Mouse (Mus musculus): ENCODE results near the gene Btn1a1. TPM values are rescaled to one million over a fixed set of nuclear protein-coding genes. Genes with fewer than 3 reads are reported as not detected.

Gene Btn1a1
- total RNA-seq, 2 experiments from 2014 or later, result not detected

DNA sequence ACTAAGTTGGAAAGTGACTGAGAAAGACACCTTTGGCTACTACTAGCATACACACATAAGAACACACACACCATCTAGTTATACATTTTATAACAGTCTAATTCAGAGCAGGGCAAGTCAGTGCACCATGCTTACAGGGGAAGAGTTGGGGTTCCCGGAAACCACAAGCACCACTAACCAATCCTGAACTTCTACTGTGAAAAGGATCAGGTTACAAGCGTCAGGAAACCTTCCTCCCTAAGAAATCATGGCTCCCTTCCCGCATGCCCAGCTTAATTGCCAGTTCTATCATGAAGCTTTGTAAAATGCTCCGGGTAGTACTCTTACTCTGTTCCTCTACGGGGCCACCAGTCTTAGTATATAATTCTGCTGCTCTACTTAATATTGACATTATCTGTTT is 19.6 kb upstream of the Btn1a1 start:
- no peak for DNase-seq (ENCODE audit: low spot score)

DNA sequence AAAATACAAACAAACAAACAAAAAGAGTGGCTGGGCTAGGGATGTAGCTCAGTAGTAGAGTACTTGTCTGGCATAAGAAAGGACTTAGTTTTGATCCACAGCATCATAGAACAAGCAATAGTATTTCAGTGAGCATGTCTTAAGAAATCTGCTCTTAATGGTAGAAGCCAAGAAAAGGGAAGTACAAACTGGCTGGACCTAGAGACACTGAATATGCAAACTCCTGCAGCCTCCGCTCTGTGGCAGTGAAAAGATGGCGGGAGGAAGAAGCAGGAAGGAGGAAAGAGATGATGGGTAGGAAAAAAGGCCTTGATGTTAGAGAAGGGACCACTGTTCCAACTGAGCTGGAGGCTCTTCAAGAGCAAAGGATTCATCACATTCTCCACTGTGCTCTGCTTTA is 17.5 kb upstream of the Btn1a1 start:
- no peak for DNase-seq (ENCODE audit: low spot score)

DNA sequence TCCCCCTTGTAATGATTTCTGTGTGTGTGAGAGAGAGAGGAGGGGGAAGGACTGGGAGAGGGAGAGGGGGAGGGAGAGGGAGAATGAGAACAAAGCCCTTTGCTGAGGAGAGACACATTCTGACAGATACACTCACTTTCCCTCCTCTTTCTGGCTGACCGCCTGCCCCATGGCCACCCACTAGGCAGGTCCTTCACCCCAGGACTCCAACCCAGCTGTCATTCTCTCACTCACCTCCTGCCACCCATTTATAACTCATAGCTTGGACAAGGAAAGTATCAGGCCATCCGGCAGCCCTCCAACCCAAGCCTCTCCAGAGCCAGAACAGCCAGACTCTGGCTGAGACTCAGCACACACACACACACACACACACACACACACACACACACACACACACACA is 10.0 kb upstream of the Btn1a1 start:
- DNase-seq (ENCODE audit: low spot score), result no peak

DNA sequence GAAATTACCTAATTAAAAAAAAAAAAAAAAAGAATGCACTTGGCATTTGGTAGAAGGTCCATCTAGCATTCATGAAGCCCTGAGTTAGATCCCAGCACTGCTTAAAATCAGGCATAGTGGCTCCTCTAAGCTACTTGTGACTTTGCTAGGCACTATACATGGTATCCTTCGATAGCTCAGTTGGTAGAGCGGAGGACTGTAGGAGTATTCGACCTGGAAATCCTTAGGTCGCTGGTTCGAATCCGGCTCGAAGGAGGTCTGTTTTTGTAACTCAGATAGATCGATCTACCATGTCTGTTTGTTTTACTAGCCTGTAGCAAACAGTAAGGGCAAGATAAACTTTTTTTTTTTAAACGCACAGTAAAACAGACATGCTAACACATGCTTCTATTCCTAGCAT is 1.2 kb upstream of the Btn1a1 start:
- peak; percentile 50 for DNase-seq (ENCODE audit: low spot score)

DNA sequence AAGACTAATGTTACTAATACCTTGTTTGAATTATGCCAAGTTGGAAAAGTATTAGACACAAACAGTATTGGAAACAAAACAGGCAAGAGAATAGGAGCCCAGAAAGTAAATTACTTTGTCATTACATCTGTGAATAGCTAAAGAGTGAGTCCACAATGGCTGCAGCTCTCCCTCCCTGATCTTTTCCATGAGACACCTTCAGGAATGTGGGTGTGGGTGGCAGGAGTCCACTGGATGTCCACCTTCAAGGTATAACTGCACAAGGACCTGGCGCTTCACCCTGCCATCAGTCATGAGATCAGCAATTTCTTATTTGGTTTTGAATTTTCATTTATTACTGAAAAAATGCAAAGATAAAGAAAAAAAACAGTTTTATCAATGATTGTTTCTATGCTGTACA is 605 bp upstream of the Btn1a1 start:
- DNase-seq (ENCODE audit: low spot score), result no peak

DNA sequence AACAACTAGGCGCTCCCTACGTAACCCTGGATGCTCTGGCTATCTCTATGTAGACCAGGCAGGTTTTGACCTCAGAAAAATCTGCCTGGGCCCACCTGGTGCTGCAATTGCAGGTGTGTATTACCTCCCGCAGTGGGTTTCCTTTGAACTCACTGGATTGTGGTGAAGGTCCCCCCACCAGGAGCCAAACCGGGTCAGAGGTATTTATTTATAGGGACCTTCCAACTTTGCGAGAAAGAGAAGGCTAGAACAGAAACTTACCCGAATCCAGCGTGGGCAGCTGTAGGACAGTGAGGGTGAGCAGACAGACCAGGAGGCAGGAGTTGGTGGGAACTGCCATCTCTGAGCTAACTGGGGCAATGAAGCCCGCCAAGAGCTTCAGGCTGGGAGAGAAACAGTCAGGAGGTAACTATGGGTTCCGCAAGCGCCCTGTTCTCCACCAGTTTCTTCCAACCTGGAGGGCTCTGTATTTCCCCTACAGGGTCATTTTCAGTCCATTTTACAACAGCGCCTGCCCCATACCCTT is 797 bp downstream of the Btn1a1 start:
- no peak for DNase-seq (ENCODE audit: low spot score)

DNA sequence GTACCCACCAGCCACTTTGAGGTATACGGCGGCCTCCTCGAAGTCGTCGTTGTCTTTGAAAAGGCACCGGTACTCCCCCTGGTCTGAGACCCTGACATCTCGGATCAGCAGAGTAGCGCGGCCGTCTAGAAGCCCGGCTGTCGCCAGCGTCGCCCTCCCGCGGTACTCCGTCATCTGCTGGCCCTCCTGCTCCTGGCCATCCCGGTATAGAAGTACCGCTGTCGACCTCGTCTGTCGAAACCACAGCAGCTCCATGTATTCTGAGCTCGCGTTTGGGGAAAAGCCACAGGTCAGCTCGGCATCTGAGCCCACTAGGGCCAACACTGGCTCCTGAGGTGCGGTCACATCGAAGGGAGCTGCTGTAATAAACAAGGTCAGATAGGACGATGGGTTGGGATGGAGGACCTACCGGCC is 1.5 kb downstream of the Btn1a1 start:
- no peak for DNase-seq (ENCODE audit: low spot score)

DNA sequence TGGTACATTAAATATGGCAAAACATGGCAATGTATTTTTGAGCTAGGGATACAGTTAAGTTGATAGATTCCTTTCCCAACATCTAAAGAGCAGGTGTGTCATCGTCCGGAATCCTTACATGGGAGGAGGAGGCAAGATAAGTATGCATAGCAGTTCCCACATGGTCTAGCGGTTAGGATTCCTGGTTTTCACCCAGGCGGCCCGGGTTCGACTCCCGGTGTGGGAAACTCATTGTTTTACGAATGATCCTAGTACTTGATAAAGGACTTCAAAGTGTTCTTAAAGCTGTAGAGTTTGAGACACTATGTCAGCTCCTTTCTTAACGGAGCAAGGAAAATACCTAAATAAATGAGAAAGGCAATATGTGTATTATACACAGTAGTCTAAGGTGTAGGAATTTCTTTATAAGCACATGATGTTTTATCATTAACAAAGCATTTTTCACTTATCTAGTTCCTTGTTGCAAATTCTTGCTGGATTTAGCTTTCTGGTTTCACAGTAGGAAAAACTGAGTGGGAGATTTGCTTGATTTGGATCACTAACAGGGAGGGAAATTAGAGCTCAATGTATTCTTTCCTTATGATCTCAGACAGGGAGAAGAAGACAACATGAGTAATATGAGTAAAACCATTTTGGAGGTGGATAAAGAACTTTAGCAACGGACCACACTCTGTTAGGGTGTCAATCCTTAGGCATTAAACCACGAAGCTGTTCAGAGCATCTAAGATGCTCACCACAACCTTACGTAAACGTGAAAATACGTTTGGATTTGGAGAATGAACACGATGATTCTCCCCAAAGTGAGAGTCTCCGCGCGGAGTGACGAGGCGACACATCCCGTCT is 2.1 kb downstream of the Btn1a1 start:
- peak; percentile 65 for DNase-seq (ENCODE audit: low spot score)

DNA sequence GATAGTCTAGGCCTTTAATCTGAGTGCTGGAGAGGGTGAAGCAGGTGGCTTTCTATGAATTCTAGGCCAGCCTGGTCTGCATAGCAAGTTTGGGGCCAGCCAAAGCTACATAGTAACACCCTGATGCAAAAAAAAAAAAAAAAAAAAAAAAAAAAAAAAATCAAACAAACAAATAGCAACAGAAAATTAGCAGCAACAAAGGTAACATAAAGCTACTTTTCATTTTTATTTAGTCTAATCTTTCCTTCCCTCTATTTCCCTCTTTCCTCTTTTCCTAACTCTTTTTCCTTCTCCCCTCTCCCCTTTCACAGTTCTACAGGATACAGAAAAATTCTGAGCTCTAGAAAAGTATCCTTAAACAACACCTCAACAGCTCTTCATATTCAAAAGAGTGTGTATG is 3.0 kb downstream of the Btn1a1 start:
- DNase-seq (ENCODE audit: low spot score), result no peak

DNA sequence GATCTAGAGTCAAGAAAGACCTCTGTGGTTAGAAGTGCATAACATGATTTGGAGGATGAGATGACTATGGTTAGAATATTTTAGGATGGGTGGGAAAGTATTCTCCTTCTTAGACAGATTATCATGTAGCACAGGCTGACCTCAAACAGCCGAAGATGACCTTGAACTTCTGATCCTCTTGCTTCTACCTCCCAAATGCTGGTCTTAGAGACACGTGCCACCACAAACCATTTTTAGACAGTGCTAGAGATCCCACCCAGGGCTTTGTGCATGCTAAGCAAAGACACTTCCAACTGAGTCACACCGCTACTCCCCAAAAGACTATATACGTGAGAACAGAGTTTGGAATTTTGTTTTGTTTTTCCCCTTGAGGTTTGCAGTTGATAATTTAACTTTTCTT is 3.6 kb downstream of the Btn1a1 start:
- DNase-seq (ENCODE audit: low spot score), result no peak

DNA sequence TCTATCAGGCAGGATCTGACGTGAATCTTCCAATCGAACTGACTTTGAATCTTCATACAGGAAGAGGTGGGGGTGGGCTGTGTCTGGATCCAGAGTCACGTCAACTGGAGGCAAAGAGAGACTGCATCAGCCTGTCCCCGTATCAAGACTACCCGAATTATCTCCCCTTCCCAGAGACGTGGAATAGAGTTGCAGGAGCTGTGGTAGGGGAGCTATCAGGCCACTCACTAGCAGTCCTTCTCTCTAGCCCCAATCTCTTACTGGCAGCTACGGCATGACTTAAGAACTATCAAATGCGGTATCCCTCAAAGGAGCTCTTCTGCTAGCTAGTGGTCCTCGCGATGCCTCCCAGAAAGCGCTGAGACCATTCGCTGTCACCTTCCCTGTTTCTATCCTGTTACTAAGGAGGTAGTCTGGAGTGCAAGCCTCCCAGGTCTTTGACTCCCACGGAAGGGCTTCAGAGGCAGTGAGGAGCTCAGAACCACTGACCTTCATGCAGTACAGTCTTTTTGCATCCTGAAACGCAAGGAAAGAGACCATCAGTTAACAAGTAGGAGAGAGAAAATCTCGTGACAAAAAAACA is 6.3 kb downstream of the Btn1a1 start:
- no peak for DNase-seq (ENCODE audit: low spot score)

DNA sequence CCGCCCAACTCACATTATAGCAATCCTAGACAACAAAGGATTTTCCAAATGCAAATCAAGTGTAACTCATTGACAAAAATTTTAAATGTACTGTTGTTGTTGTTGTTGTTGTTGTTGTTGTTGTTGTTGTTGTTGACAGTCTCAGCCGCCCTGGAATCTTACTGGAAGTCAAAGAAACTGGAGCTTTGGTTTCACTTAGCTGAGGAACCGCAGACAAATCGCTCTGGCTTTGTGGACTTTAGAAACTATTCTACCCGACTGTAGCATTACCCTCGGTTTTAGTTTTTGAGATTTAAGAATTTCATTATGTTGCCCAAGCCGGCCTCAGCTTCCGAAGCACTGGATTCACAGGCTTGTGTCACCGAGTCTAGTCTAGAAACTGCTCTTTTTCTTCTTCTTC is 11.8 kb downstream of the Btn1a1 start:
- no peak for DNase-seq (ENCODE audit: low spot score)

DNA sequence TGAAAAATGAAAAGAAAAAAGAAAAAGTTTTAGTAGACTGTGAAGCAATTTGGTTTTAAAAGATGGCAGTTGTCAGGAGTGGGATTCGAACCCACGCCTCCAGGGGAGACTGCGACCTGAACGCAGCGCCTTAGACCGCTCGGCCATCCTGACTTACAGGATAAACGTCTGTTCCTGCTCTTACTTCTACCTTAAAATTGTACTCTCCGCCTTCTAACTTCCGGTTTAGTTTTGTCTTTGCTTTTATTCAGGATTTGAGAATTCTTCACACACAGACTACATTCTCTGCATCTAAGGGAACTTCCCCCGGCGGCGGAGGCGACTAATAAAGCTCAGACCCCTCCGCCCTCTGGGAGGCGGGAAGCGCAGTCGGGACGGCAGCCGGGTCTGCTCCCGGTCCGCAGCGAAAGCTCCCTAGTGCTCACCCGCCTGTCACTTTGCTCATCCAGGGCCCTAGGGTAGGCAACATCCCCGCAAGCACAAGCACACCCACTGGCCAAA is 12.3 kb downstream of the Btn1a1 start:
- DNase-seq (ENCODE audit: low spot score), result peak; percentile 85

DNA sequence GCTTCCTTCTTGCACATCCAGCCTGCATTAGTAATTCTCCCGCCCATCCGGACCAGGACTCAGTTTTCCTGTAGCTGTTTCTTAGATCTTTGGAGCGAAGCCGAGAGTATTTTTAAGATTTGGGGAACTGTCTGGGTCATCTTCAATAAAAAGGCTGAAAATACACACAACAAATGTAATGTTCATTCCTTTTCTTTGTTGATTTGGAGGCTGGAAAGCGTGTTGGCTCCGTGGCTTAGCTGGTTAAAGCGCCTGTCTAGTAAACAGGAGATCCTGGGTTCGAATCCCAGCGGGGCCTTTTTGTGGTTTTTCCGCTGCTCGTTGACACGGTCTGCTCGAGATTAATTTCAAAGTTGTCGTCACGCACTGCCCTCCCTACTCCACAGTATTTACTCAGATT is 15.3 kb downstream of the Btn1a1 start:
- peak; percentile 85 for DNase-seq (ENCODE audit: low spot score)

DNA sequence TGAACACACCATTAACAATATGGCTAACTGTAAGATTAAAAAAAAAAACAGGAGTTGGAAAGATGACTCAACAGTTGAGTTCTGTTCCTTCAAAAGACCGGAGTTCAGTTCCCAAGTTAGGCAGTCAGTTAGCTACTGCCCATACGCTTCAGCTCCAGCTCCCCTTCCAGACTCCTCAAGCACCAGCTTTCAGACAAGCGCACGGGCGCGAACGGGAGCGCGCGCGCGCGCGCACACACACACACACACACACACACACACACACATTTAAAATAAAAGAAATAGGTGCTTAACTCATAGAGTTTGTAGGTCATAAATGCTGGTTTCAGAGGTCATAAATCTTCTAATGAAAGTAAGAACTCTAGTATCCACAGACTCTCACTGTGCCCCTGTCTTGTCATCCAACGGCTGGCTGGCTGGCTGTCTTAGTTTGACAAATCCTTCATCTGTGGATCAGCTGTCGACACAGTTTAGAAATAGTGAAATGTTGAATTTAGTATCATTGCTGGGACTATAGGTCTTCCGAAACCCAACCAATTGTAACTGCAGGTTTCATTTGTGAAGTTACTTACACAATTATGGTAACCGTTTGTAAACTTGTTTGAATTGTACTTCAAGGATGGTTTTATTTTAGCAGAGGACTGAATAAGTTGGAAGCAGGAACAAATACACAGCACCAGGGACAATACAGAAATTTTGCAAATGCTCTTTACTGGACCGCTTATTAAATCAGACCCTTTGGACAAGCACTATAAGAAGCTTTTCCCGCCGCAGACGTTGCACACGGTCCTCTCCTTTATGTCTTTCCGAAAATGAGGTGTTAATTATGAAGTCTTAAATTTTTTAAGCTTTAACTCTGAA is 16.2 kb downstream of the Btn1a1 start:
- DNase-seq (ENCODE audit: low spot score), result peak; percentile 50

DNA sequence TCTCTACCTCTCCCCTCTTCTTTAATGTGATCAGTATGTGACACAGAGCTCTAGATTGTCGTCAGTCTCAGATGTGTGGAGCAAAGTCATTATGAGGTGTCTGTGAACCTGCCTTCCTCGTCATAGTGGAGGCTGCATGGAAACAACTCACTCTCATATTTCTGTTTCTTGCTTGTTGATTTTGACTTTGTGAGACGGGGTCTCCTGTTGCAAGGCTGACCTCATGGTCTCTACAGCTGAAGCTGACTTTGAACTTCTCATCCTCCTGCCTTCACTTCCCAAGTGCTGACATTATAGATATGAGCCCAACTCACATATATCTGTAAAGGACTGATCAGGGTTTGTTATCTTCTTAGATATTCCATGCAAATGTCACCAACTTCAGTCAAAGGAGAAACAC is 16.9 kb downstream of the Btn1a1 start:
- no peak for DNase-seq (ENCODE audit: low spot score)

DNA sequence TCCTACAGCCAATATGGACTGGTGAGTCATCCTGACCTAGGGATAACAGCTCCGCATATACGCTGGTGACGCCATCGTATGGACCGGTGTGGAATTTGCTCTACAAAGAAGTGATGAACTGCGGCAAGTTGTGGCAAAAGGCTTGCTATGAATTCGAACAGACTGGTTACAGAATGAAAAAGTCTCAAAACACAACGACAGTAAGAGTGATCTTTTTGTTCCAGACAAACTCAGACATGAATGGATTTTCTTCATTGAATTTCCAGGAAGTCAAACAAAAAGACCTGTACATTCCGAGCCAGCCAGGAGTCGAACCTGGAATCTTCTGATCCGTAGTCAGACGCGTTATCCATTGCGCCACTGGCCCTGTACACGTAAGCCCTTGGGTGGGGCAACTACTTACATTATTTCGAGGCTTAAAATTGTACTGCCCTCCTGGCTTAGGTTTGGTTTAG is 19.2 kb downstream of the Btn1a1 start:
- DNase-seq (ENCODE audit: low spot score), result peak; percentile 84

DNA sequence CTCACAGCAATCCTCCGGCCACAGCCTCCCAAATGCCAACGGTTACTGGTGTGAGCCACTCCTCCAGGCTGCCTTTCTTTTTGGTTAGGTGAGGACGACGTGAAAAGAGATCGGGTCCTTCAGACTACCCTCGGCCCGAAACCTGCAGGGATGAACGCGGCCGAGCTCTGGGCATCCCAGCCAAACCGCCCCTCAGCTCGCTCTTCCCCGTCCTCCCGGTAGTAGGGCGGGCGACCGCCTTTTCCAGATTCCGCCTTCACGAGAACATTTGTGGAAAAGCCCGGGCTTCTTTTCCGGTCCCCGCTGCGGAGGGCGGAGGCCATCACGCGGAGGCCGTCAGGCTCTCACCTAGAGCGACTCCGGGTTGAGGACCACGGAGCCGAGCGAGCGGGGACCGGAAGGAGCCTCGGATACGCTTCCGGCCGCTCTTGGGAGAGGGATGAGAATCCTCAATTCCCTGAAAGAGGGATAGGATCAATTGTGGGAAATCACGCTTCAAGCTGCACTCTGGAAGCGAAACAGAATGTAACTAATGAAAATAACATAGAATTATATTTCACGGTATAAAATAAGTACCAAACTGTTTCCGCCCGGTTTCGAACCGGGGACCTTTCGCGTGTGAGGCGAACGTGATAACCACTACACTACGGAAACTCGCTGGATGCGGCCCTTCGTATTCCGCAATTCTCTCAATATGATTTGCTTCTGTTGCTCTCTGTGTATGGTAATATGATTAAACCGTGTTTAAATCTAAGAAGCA is 20.0 kb downstream of the Btn1a1 start:
- peak; percentile 91 for DNase-seq (ENCODE audit: low spot score)

DNA sequence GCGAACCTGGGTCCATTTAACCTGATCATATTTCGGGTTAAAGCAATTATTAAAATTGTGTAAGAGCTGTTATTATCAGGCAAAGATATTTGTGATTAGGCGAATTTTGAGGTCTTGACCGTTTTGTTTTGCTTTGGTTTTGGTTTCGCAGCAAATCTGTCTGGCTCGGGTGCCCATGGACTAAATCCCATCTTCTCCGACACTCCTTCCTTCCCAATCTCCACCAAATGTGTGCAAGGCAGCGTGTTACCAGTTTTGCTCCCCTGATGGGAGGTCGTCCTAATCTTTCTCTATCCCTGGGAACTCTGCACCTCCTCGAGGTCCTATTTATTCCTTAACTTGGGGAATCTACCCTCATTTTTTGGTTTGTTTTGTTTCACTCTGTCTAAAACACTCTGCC is 20.5 kb downstream of the Btn1a1 start:
- DNase-seq (ENCODE audit: low spot score), result no peak

DNA sequence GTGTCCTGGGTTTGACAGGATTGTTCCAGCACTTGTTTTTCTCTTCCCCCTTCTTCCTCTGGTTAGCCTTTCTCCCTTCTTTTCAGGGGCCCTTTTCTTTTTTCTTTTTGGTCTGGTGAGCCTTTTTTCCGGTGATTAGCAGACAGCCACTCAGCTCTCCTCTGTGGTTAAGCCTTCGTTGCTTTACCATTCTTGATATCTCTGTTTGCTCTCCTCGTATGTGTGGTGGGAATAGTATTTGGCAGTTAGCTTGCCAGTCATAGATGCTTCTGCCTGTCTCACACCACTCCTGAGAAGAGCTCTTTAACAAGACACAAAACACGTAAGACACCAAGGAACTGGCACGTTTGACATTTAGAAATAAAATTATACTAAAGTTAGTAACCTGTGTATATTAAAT is 21.2 kb downstream of the Btn1a1 start:
- DNase-seq (ENCODE audit: low spot score), result no peak

DNA sequence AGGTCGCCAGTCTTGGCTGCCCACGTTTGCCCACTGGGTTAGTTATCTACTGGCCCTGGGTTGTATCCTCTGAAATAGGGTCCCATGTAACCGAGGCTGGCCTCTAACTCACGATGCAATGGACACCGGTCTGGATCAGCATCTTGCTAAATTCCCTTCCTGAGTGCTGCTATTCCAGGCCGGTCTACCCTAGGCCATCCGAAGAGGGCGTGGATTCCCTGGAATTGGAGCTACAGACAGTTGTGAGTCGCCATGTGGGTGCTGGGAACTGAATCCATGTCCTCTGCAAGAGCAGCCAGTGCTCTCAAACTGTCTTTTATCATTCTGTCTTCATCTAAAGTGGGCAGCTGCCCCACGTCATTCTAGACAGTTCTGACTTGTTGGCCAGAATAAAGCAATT is 25.8 kb downstream of the Btn1a1 start:
- no peak for DNase-seq (ENCODE audit: low spot score)

Data from gastrocnemius, adult 18-20 months (tissue).